Mouse (Mus musculus) liver, embryonic 14.5 days (tissue): ENCODE results near the gene Ldlr. TPM values are rescaled to one million over a fixed set of nuclear protein-coding genes. Genes with fewer than 3 reads are reported as not detected.

ENCODE experiments used
- ATAC-seq: fragments of 200-750 bp; cut with Nextera tagmentation; 2 replicates; pipeline ENCODE4 v1.8.0; 2017; ENCODE audit warnings: moderate number of reproducible peaks, mild to moderate bottlenecking, moderate library complexity; ENCODE audit not compliant: insufficient read depth
- DNase-seq, 3 experiments: peaks; one replicate each; pipeline ENCODE4 v3.0.0-alpha.2; 2012 to 2013; ENCODE audit warnings: low read depth in 3 of 3, low spot score in 3 of 3
- H3K27ac ChIP-seq: fragments of 300-500 bp; sonication (generic); 2 replicates; pipeline ENCODE4 v1.5.1; 2014; ENCODE audit warnings: moderate library complexity, mild to moderate bottlenecking, control low read depth, inconsistent platforms
- H3K27me3 ChIP-seq: fragments of 300-500 bp; sonication (generic); 2 replicates; pipeline ENCODE4 v1.6.1; 2014; ENCODE audit warnings: mild to moderate bottlenecking, low read length, moderate library complexity; ENCODE audit not compliant: control insufficient read depth, insufficient read depth
- H3K36me3 ChIP-seq: fragments of 300-500 bp; sonication (generic); replicated peaks from 2 replicates; pipeline ENCODE4 v1.6.1; 2014; ENCODE audit warnings: low read depth; ENCODE audit not compliant: control insufficient read depth, insufficient read depth
- H3K4me1 ChIP-seq, 2 experiments: fragments of 200-500 bp in 1 of 2; fragments of 300-500 bp in 1 of 2; sonication (generic) in 1 of 2; replicated peaks; 2 replicates each; pipeline ENCODE4 v1.6.1; 2012 to 2014; ENCODE audit warnings: antibody characterized with exemption in 1 of 2, inconsistent platforms in 1 of 2, low read length in 1 of 2; ENCODE audit not compliant: control insufficient read depth in 2 of 2, insufficient read depth in 2 of 2
- H3K4me2 ChIP-seq: fragments of 300-500 bp; sonication (generic); 2 replicates; pipeline ENCODE4 v1.6.1; 2014; ENCODE audit warnings: low read depth, mild to moderate bottlenecking, control low read depth, moderate library complexity
- H3K4me3 ChIP-seq, 2 experiments: fragments of 200-500 bp in 1 of 2; fragments of 300-500 bp in 1 of 2; sonication (generic) in 1 of 2; 2 replicates each; pipeline ENCODE4 v1.5.1; 2012 to 2014; ENCODE audit warnings: low read depth in 2 of 2, low read length in 2 of 2, mild to moderate bottlenecking in 2 of 2, control low read depth in 1 of 2, inconsistent platforms in 1 of 2, moderate library complexity in 1 of 2; ENCODE audit not compliant: insufficient read depth in 1 of 2
- H3K9ac ChIP-seq: fragments of 300-500 bp; sonication (generic); replicated peaks from 2 replicates; pipeline ENCODE4 v1.6.1; 2014; ENCODE audit warnings: mild to moderate bottlenecking, control low read depth, moderate library complexity
- H3K9me3 ChIP-seq: fragments of 300-500 bp; sonication (generic); 2 replicates; pipeline ENCODE4 v1.6.1; 2016; ENCODE audit warnings: low read length, mixed read lengths; ENCODE audit not compliant: control insufficient read depth
- CTCF ChIP-seq: IDR thresholded peaks from 2 replicates; pipeline ENCODE4 v1.5.1; 2016; ENCODE audit warnings: antibody characterized with exemption, low read depth, control low read depth
- EP300 ChIP-seq: IDR thresholded peaks from 2 replicates; pipeline ENCODE4 v1.6.1; 2016; ENCODE audit warnings: antibody characterized with exemption, low read depth
- WGBS: fragments of 180-500 bp; shearing (Covaris S2); extraction: QIAGEN DNeasy Blood & Tissue Kit; methylation state at CpG from one replicate; pipeline ENCODE4 v1.1.7; 2014; ENCODE audit not compliant: insufficient replicate concordance; 5-methylcytosine and 5-hydroxymethylcytosine counted together
- polyA plus RNA-seq, 2 experiments: library from polyadenylated mRNA; depleted of rRNA in 1 of 2; stranded (reverse) in 1 of 2; unstranded in 1 of 2; fragments of >200 nt; fragmentation: Nextera tagmentation in 1 of 2; extraction: Ambion mirVana in 1 of 2; gene quantifications; 2 replicates each; pipeline versions ENCODE4 v1.2.1 to v1.2.3; 2012 to 2014

Ldlr gene
- polyA plus RNA-seq, 2 experiments = 5.9 to 12.6 TPM

- Histone ChIP-seq H3K36me3 (peaks cover 20% of the 10 kb centered on the region), H3K4me1 (no peaks in the 10 kb centered on the region), H3K4me2 (no peak overlapping the region), H3K27ac (no peak overlapping the region), H3K9me3 (no peaks in the 10 kb centered on the region), H3K4me3 (no peak overlapping the region), H3K9ac (no peak overlapping the region), H3K27me3 (no peaks in the 10 kb centered on the region)
- TF ChIP-seq EP300 (no peak), CTCF (no peak)
- WGBS = 74% methylated on average over 3 of the region's 3 CpGs
- DNase-seq (no peak), ATAC-seq (no peak)
Measured at GRCm38 (mm10) chr9:21750370-21750769, 27.1 kb downstream of the Ldlr start.

- H3K4me1 ChIP-seq = no peaks in the 10 kb centered on the region
- H3K4me2 ChIP-seq = no peak overlapping the region
- no peak for TF ChIP-seq EP300
- TF ChIP-seq CTCF = no peak
- H3K27ac ChIP-seq = no peak overlapping the region
- H3K9me3 ChIP-seq = no peaks in the 10 kb centered on the region
- H3K9ac ChIP-seq = no peak overlapping the region
- no peak overlapping the region for H3K4me3 ChIP-seq
- 62% methylated on average over 6 of the region's 6 CpGs for WGBS
- no peaks in the 10 kb centered on the region for H3K27me3 ChIP-seq
- ATAC-seq (no peak), DNase-seq (no peak)
- H3K36me3 ChIP-seq = peaks cover 17% of the 10 kb centered on the region
Measured at GRCm38 (mm10) chr9:21751347-21751746, 28.1 kb downstream of the Ldlr start.

- Histone ChIP-seq H3K27ac (no peak overlapping the region), H3K27me3 (no peaks in the 10 kb centered on the region), H3K36me3 (peaks cover 19% of the 10 kb centered on the region), H3K9ac (no peak overlapping the region), H3K4me2 (no peak overlapping the region), H3K4me1 (no peaks in the 10 kb centered on the region), H3K4me3 (no peak overlapping the region), H3K9me3 (no peaks in the 10 kb centered on the region)
- ATAC-seq (no peak), DNase-seq (no peak)
- 49% methylated on average over 10 of the region's 10 CpGs for WGBS
- TF ChIP-seq EP300 = no peak
- no peak for TF ChIP-seq CTCF
Measured at GRCm38 (mm10) chr9:21752252-21752792, 29.0 kb downstream of the Ldlr start.

GRCm38 (mm10) chr9:21754003-21754402, 30.7 kb downstream of the Ldlr start:
- Histone ChIP-seq H3K36me3 (peaks cover 17% of the 10 kb centered on the region), H3K4me3 (no peak overlapping the region), H3K4me1 (peaks cover 4 to 6% of the 10 kb centered on the region in 2 experiments), H3K4me2 (no peak overlapping the region), H3K9ac (no peak overlapping the region), H3K9me3 (no peaks in the 10 kb centered on the region), H3K27ac (no peak overlapping the region), H3K27me3 (no peaks in the 10 kb centered on the region)
- WGBS = 84% methylated on average over 2 of the region's 2 CpGs
- TF ChIP-seq CTCF (no peak), EP300 (no peak)
- DNase-seq = no peak
- no peak for ATAC-seq

GRCm38 (mm10) chr9:21754516-21755321, 31.4 kb downstream of the Ldlr start:
- Histone ChIP-seq H3K36me3 (peaks cover 17% of the 10 kb centered on the region), H3K9me3 (no peaks in the 10 kb centered on the region), H3K4me3 (no peak overlapping the region), H3K4me1 (peaks cover 4 to 10% of the 10 kb centered on the region in 2 experiments), H3K27me3 (no peaks in the 10 kb centered on the region), H3K4me2 (no peak overlapping the region), H3K9ac (no peak overlapping the region), H3K27ac (no peak overlapping the region)
- WGBS = 81% methylated on average over 13 of the region's 13 CpGs
- DNase-seq = no peak
- TF ChIP-seq CTCF (no peak), EP300 (no peak)
- ATAC-seq = no peak
